Comparison of ENCODE assay signal across 8 mouse cellular contexts in genomic region chr7:137321961-137322784, GRCm38 (mm10). TPM values are rescaled to one million over a fixed set of nuclear protein-coding genes. Genes with fewer than 3 reads are reported as not detected.
DNase-seq lines count a peak whose midpoint lies in the region; ATAC-seq lines count a peak whose summit lies in the region.

No protein-coding gene starts in this region.

- DNase-seq in heart, embryonic 10.5 days (ENCODE audit: low spot score), result no peak
- DNase-seq in heart, adult 8-10 months (ENCODE audit: low spot score), result no peak
- peak; percentile 55 for DNase-seq in embryonic facial prominence, embryonic 10.5 days (ENCODE audit: low spot score)
- no peak for DNase-seq in adrenal gland, postnatal 10 days

- H3K36me3 ChIP-seq in heart, embryonic 10.5 days, result no peaks in the 10 kb centered on the region
- no peaks in the 10 kb centered on the region for H3K36me3 ChIP-seq in embryonic facial prominence, embryonic 10.5 days (replicated peaks)
- no peaks in the 10 kb centered on the region for H3K36me3 ChIP-seq in hindbrain, embryonic 15.5 days
- H3K36me3 ChIP-seq in midbrain, embryonic 16.5 days (ENCODE audit: control insufficient read depth, insufficient read depth, low read length), result no peaks in the 10 kb centered on the region

- H3K27me3 ChIP-seq in heart, embryonic 10.5 days (ENCODE audit: insufficient read depth, poor library complexity, severe bottlenecking), result peaks cover 96% of the 10 kb centered on the region
- peaks cover 96% of the 10 kb centered on the region for H3K27me3 ChIP-seq in embryonic facial prominence, embryonic 10.5 days (replicated peaks; ENCODE audit: low read depth, poor library complexity, severe bottlenecking)
- H3K27me3 ChIP-seq in hindbrain, embryonic 15.5 days, result peaks cover 36% of the 10 kb centered on the region
- peaks cover 51% of the 10 kb centered on the region for H3K27me3 ChIP-seq in midbrain, embryonic 16.5 days (ENCODE audit: control insufficient read depth, insufficient read depth, low read depth, low read length)

- 1% methylated on average over 70 of the region's 72 CpGs for WGBS in heart, embryonic 10.5 days
- under 1% methylated on average over 72 of the region's 72 CpGs for WGBS in embryonic facial prominence, embryonic 10.5 days
- under 1% methylated on average over 69 of the region's 72 CpGs for WGBS in hindbrain, embryonic 15.5 days
- WGBS in midbrain, embryonic 16.5 days, result under 1% methylated on average over 71 of the region's 72 CpGs

- peak overlapping the region; percentile 78 for H3K4me2 ChIP-seq in hindbrain, embryonic 15.5 days
- H3K4me2 ChIP-seq in midbrain, embryonic 16.5 days (ENCODE audit: low read length), result peak overlapping the region; percentile 62

- H3K9ac ChIP-seq in hindbrain, embryonic 15.5 days, result peak overlapping the region; percentile 33
- peak overlapping the region; percentile 65 for H3K9ac ChIP-seq in midbrain, embryonic 16.5 days (ENCODE audit: low read depth, low read length)

- no peak for ATAC-seq in hindbrain, embryonic 15.5 days (ENCODE audit: low FRiP score, low read depth)
- no peak for ATAC-seq in midbrain, embryonic 16.5 days
- no peak for ATAC-seq in erythroblast, adult 5-6 weeks (replicated peaks; ENCODE audit: low FRiP score, poor library complexity, severe bottlenecking)
- no peak for ATAC-seq in frontal cortex, adult (ENCODE audit: low TSS enrichment)

- H3K4me1 ChIP-seq in heart, embryonic 10.5 days, result peaks cover 42% of the 10 kb centered on the region
- peaks cover 57% of the 10 kb centered on the region for H3K4me1 ChIP-seq in embryonic facial prominence, embryonic 10.5 days
- H3K4me1 ChIP-seq in hindbrain, embryonic 15.5 days (replicated peaks), result peaks cover 42% of the 10 kb centered on the region
- H3K4me1 ChIP-seq in midbrain, embryonic 16.5 days (ENCODE audit: control insufficient read depth, insufficient read depth, low read length), result peaks cover 18% of the 10 kb centered on the region

- no peaks in the 10 kb centered on the region for H3K9me3 ChIP-seq in heart, embryonic 10.5 days
- H3K9me3 ChIP-seq in embryonic facial prominence, embryonic 10.5 days, result no peaks in the 10 kb centered on the region
- H3K9me3 ChIP-seq in hindbrain, embryonic 15.5 days, result no peaks in the 10 kb centered on the region
- H3K9me3 ChIP-seq in midbrain, embryonic 16.5 days (replicated peaks; ENCODE audit: control insufficient read depth, low read length, poor library complexity, severe bottlenecking), result no peaks in the 10 kb centered on the region

- H3K27ac ChIP-seq in heart, embryonic 10.5 days, result peak overlapping the region; percentile 29; the same call in 1 of the 2 replicates
- peak overlapping the region; percentile 74 for H3K27ac ChIP-seq in embryonic facial prominence, embryonic 10.5 days (replicated peaks)
- H3K27ac ChIP-seq in hindbrain, embryonic 15.5 days (replicated peaks), result peak overlapping the region; percentile 72
- peak overlapping the region; percentile 63 for H3K27ac ChIP-seq in midbrain, embryonic 16.5 days (ENCODE audit: low read length)

- peak overlapping the region; percentile 61 for H3K4me3 ChIP-seq in heart, embryonic 10.5 days
- H3K4me3 ChIP-seq in embryonic facial prominence, embryonic 10.5 days, result peak overlapping the region; percentile 61
- peak overlapping the region; percentile 57 for H3K4me3 ChIP-seq in hindbrain, embryonic 15.5 days
- H3K4me3 ChIP-seq in midbrain, embryonic 16.5 days (ENCODE audit: low read depth, low read length), result peak overlapping the region; percentile 43

RNA-seq across cellular contexts. Expression of gene Ebf3, which starts 7.9 kb away (rescaled TPM):
- 1.3 and 3.5 TPM in 2 replicates for polyA plus RNA-seq in heart, embryonic 10.5 days (2016; fragmentation: Nextera tagmentation; extraction: Ambion mirVana)
- total RNA-seq in heart, adult 8-10 months (2022), result 1 to 10 TPM; 5.0 to 9.3 (median 7.6) TPM
- 8.4 and 9.4 TPM in 2 replicates for polyA plus RNA-seq in embryonic facial prominence, embryonic 10.5 days (2016; fragmentation: Nextera tagmentation; extraction: Ambion mirVana)
- 18.0 and 18.5 TPM in 2 replicates for polyA plus RNA-seq in hindbrain, embryonic 15.5 days (2015; fragmentation: Nextera tagmentation; extraction: Ambion mirVana)
- 8.8 and 9.0 TPM in 2 replicates for polyA plus RNA-seq in midbrain, embryonic 16.5 days (2015; fragmentation: Nextera tagmentation; extraction: Ambion mirVana)
- total RNA-seq in erythroblast, adult 5-6 weeks (2015; ENCODE audit: low replicate concordance), result 0.84 TPM in 1 of 2 replicates, not detected in the other
- total RNA-seq in erythroblast, adult 5-6 weeks (2017; ENCODE audit: low replicate concordance), result 0.17 TPM in 1 of 2 replicates, not detected in the other
- 10 to 100 TPM; 11.7 to 22.6 TPM for total RNA-seq in adrenal gland, postnatal 10 days (2021)
